Mouse (Mus musculus) midbrain, embryonic 15.5 days (tissue): ENCODE data around the gene Nudt4. TPM values are rescaled to one million over a fixed set of nuclear protein-coding genes. Genes with fewer than 3 reads are reported as not detected.

Source experiments
- ATAC-seq: fragments of 200-750 bp; cut with Nextera tagmentation; replicated peaks from 2 replicates; pipeline ENCODE4 v1.8.0; 2017; ENCODE audit warnings: moderate TSS enrichment
- H3K27ac ChIP-seq: fragments of 300-500 bp; sonication (generic); 2 replicates; pipeline ENCODE4 v1.5.1; 2015; ENCODE audit warnings: mild to moderate bottlenecking, inconsistent platforms
- H3K27me3 ChIP-seq: fragments of 300-500 bp; sonication (generic); replicated peaks from 2 replicates; pipeline ENCODE4 v1.6.1; 2015; ENCODE audit warnings: inconsistent platforms
- H3K36me3 ChIP-seq: fragments of 300-500 bp; sonication (generic); replicated peaks from 2 replicates; pipeline ENCODE4 v1.6.1; 2015; ENCODE audit warnings: inconsistent platforms
- H3K4me1 ChIP-seq: fragments of 300-500 bp; sonication (generic); 2 replicates; pipeline ENCODE4 v1.6.1; 2015; ENCODE audit warnings: inconsistent platforms
- H3K4me2 ChIP-seq: fragments of 300-500 bp; sonication (generic); 2 replicates; pipeline ENCODE4 v1.6.1; 2015; ENCODE audit warnings: inconsistent platforms, mild to moderate bottlenecking, moderate library complexity
- H3K4me3 ChIP-seq: fragments of 300-500 bp; sonication (generic); 2 replicates; pipeline ENCODE4 v1.5.1; 2015; ENCODE audit warnings: mild to moderate bottlenecking, inconsistent platforms
- H3K9ac ChIP-seq: fragments of 300-500 bp; sonication (generic); 2 replicates; pipeline ENCODE4 v1.6.1; 2015; ENCODE audit warnings: mild to moderate bottlenecking, inconsistent platforms
- H3K9me3 ChIP-seq: fragments of 300-500 bp; sonication (generic); 2 replicates; pipeline ENCODE4 v1.6.1; 2016; ENCODE audit warnings: inconsistent platforms
- WGBS: fragments of 180-500 bp; shearing (Covaris S2); methylation state at CpG from one replicate; pipeline ENCODE4 v1.1.7; 2015; ENCODE audit warnings: mixed read lengths; 5-methylcytosine and 5-hydroxymethylcytosine counted together
- microRNA-seq: library from miRNA; unstranded; fragments of <30 nt; microRNA quantifications from one replicate; pipeline ENCODE4, GENCODE M21; 2016
- polyA plus RNA-seq: library from polyadenylated mRNA; unstranded; fragments of >200 nt; fragmentation: Nextera tagmentation; extraction: Ambion mirVana; gene quantifications from 2 replicates; pipeline ENCODE4 v1.2.1, GENCODE M21; 2015

The Nudt4 gene
- polyA plus RNA-seq, 1 experiment from 2014 or later: 61.7 TPM

DNA sequence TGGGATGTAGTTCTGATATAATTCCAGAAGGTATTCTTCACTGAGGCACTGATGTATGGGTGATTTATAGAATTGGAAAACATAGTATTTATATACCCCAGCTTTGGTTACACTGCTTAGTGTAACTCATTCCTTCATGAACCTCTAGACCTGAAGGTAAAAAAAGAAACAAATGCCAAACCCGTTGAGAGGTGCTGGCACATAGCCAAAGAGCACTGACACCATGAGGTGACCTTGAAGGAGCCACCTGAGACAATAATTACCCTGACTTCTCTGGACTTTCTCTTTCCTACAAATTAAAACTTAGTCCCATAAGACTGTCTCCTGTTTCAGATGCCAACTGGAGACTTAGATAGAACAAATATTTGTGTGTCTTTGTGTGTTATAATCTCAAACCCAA lies 59.6 kb downstream of the Nudt4 start:
- no peak overlapping the region for H3K27ac ChIP-seq
- no peaks in the 10 kb centered on the region for H3K9me3 ChIP-seq
- WGBS: 53% methylated on average over 1 of the region's 1 CpGs
- no peaks in the 10 kb centered on the region for H3K36me3 ChIP-seq
- peaks cover 15% of the 10 kb centered on the region for H3K4me1 ChIP-seq
- no peak overlapping the region for H3K4me2 ChIP-seq
- no peak overlapping the region for H3K4me3 ChIP-seq
- no peak for ATAC-seq
- H3K9ac ChIP-seq: no peak overlapping the region
- H3K27me3 ChIP-seq: no peaks in the 10 kb centered on the region

DNA sequence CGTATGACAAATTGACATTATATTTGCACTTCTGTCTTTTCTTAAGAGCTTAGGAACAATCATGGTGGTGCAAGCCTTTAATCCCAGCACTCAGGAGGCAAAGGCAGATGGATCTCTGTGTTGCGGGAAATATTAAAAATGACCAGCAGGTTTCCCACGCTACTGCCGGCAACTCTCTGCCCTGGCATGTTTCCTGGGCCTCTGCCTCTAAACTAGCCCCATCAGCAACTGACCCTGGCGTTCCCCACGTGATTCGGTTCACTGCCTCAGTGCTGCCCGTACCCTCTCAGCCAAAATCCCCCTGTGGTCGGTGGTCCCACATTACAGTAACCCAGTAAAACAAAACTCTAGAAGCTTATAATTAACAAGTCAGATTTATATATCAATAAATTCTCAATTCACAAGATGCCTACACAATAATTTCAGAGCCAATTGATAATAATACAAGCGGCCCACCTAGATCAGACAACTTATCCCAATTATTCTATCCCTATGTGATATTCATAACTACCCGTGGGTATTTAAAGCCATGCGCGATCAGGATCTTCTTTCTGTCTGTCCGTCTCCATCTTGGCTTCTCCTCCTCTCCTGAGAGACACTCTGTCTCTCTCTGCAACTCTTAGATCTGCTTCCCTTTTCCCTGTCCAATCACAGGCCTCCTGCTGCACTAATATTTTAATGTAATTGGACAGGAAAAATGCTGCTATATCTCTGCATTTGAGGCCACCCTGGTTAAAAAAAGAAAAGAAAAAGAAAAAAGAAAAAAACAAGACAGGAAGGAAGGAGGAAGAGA lies 60.3 kb downstream of the Nudt4 start:
- H3K9me3 ChIP-seq: no peaks in the 10 kb centered on the region
- peaks cover 15% of the 10 kb centered on the region for H3K4me1 ChIP-seq
- H3K36me3 ChIP-seq: no peaks in the 10 kb centered on the region
- H3K4me3 ChIP-seq: no peak overlapping the region
- ATAC-seq: no peak
- H3K27ac ChIP-seq: no peak overlapping the region
- no peak overlapping the region for H3K4me2 ChIP-seq
- no peaks in the 10 kb centered on the region for H3K27me3 ChIP-seq
- no peak overlapping the region for H3K9ac ChIP-seq
- 87% methylated on average over 14 of the region's 14 CpGs for WGBS

DNA sequence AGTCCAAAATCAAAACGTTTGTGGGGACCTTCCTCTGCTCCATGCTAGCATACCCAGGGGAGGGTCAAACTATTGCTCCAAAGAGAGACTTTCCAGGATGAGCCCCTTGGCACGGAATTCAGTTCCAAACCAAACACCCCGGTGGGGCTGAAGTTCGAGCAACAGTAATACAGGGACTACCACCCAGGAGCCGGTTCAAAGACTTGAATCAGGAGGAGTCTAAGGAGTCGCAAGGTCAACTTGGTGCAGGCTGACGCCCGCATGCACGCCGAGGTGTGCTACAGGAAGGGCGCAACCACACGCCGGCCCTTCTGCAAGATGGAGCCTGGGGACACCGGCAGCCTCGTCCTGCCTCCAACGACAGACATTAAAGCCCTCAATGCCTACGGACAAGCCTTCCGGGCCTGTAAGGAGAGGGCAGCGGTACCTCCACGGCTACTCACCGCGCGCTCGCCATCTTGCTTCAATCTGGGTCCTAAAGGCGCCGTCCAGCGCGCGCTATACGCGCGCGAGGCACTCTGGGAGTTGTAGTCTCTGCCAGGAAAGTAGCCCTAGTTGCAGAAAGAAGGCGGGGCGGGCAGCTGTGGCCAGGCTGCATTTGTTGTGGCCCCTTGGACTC lies 62.4 kb downstream of the Nudt4 start, which contains the start of gene Mrpl42:
Gene Mrpl42 (minus strand): TSS at position 478 of the 619 bp plus-strand sequence.
- H3K9ac ChIP-seq: peak within 1 kb of the TSS; percentile 92
- ATAC-seq: peak; percentile 97
- peak within 1 kb of the TSS; percentile 98 for H3K4me3 ChIP-seq
- no peaks in the 10 kb centered on the region for H3K9me3 ChIP-seq
- WGBS: under 1% methylated on average over 35 of the region's 35 CpGs
- H3K27me3 ChIP-seq: no peaks in the 10 kb centered on the region
- peak within 1 kb of the TSS; percentile 62 for H3K4me2 ChIP-seq
- peaks cover 15% of the 10 kb centered on the region for H3K4me1 ChIP-seq
- no peaks in the 10 kb centered on the region for H3K36me3 ChIP-seq
- peak within 1 kb of the TSS; percentile 92 for H3K27ac ChIP-seq

DNA sequence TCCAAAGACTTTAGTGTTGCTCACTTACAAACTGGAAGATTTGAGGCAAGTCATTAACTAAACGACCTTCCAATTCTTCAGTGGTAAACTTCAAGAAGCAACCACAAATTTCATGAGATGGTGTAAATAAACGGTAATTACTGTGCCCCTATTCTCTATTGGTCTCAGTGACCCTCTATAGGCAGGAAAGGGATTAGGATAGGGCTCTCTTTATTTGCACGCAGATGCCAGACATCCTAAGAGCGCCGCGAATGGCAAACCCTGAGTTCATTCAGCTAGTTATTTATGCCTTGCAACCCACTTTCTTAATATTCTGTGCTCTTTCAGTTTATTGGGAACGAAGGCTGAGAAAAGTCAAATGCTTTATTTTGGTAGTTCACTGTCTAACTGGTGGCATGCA lies 62.9 kb downstream of the Nudt4 start:
- H3K9me3 ChIP-seq: no peaks in the 10 kb centered on the region
- peaks cover 15% of the 10 kb centered on the region for H3K4me1 ChIP-seq
- peak overlapping the region; percentile 62 for H3K4me2 ChIP-seq
- H3K9ac ChIP-seq: peak overlapping the region; percentile 92
- ATAC-seq: 0 out of 2 replicates have a peak, but pooled peaks have one; percentile 46
- H3K27me3 ChIP-seq: no peaks in the 10 kb centered on the region
- peak overlapping the region; percentile 92 for H3K27ac ChIP-seq
- WGBS: 2% methylated on average over 7 of the region's 7 CpGs
- peak overlapping the region; percentile 98 for H3K4me3 ChIP-seq
- no peaks in the 10 kb centered on the region for H3K36me3 ChIP-seq

Small RNA genes lying within 50 kb of the gene (microRNA-seq; reads per million reads assigned to microRNA genes)
- 7.0 reads per million, percentile 27 among the genes with 10 or more reads in this experiment for gene Mir3058

Other genes starting within 250 kb of the Nudt4 start
- gene Cradd, start 240.0 kb downstream of the Nudt4 start, polyA plus RNA-seq: 9.6 and 10.1 TPM in 2 replicates
- 130 TPM in 2 replicates for gene Socs2, start 147.0 kb downstream of the Nudt4 start, polyA plus RNA-seq
- 223 and 226 TPM in 2 replicates for gene Mrpl42, start 62.2 kb downstream of the Nudt4 start, polyA plus RNA-seq
- gene Ube2n, start 49.0 kb downstream of the Nudt4 start, polyA plus RNA-seq: 348 and 352 TPM in 2 replicates
- gene Anapc15-ps, start 109.3 kb upstream of the Nudt4 start, polyA plus RNA-seq: 0.52 TPM in 1 of 2 replicates, not detected in the other